ENCODE assay signal across 11 mouse cellular contexts in genomic region chr1:153095826-153096727, GRCm38 (mm10).
DNase-seq lines count a peak whose midpoint lies in the region; ATAC-seq lines count a peak whose summit lies in the region.
"Had no signal": no experiment of that assay in that cellular context is flagged by ENCODE, and none has a peak within 500 bp of the region (broad histone marks: within the 10 kb centered on the region; RNA-seq: fewer than 3 reads in every experiment).

No protein-coding gene starts in this region.

- DNase-seq in kidney, adult 9 months, result no peak
- DNase-seq in R1 (ENCODE audit: low read depth, low spot score), result peak; percentile 91
- DNase-seq in embryonic facial prominence, embryonic 11.5 days (ENCODE audit: low spot score), result peak; percentile 70
- DNase-seq in gastrocnemius, postnatal 25 days, result no peak
- DNase-seq in urinary bladder, postnatal 4 days (ENCODE audit: low spot score in 2 of 2), result no peak
- DNase-seq: adrenal gland, postnatal 36 days; cerebellum, postnatal 10 days; layer of hippocampus, postnatal 36 days had no signal

- no peak overlapping the region for H3K4me3 ChIP-seq in kidney, embryonic 16.5 days (ENCODE audit: low read length)
- H3K4me3 ChIP-seq in embryonic facial prominence, embryonic 11.5 days (ENCODE audit: low read depth, low read length), result no peak overlapping the region
- H3K4me3 ChIP-seq in lung, embryonic 16.5 days (ENCODE audit: low read length), result no peak overlapping the region

- ATAC-seq in kidney, embryonic 16.5 days (ENCODE audit: low FRiP score, low TSS enrichment), result peak; percentile 50; the same call in 1 of the 2 replicates
- 0 out of 2 replicates have a peak, but pooled peaks have one; percentile 16 for ATAC-seq in embryonic facial prominence, embryonic 11.5 days (replicated peaks; ENCODE audit: insufficient number of reproducible peaks, low FRiP score, low TSS enrichment, low read depth)
- peak; percentile 59 for ATAC-seq in lung, embryonic 16.5 days (ENCODE audit: low read depth)

- H3K27ac ChIP-seq in kidney, embryonic 16.5 days (ENCODE audit: low read length), result peak overlapping the region; percentile 45
- H3K27ac ChIP-seq in embryonic facial prominence, embryonic 11.5 days (replicated peaks; ENCODE audit: low read depth, low read length), result peak overlapping the region; percentile 13
- peak overlapping the region; percentile 86 for H3K27ac ChIP-seq in lung, embryonic 16.5 days (ENCODE audit: low read length)

- 16% methylated on average over 16 of the region's 16 CpGs for WGBS in kidney, embryonic 16.5 days
- 9% methylated on average over 16 of the region's 16 CpGs for WGBS in embryonic facial prominence, embryonic 11.5 days
- 22% methylated on average over 16 of the region's 16 CpGs for WGBS in lung, embryonic 16.5 days

- no peaks in the 10 kb centered on the region for H3K36me3 ChIP-seq in kidney, embryonic 16.5 days (ENCODE audit: insufficient read depth, low read length)
- no peaks in the 10 kb centered on the region for H3K36me3 ChIP-seq in embryonic facial prominence, embryonic 11.5 days (replicated peaks; ENCODE audit: control insufficient read depth, insufficient read depth, low read depth, low read length)
- H3K36me3 ChIP-seq in lung, embryonic 16.5 days (ENCODE audit: control insufficient read depth, insufficient read depth, low read length), result no peaks in the 10 kb centered on the region

- H3K4me2 ChIP-seq in kidney, embryonic 16.5 days (replicated peaks; ENCODE audit: low read depth, low read length), result no peak overlapping the region
- H3K4me2 ChIP-seq in embryonic facial prominence, embryonic 11.5 days (ENCODE audit: low read depth, low read length), result no peak overlapping the region
- peak overlapping the region; percentile 11; the same call in 1 of the 2 replicates for H3K4me2 ChIP-seq in lung, embryonic 16.5 days (ENCODE audit: low read depth, low read length)
- H3K4me2 ChIP-seq: liver, embryonic 11.5 days had no signal

- H3K9ac ChIP-seq in kidney, embryonic 16.5 days (replicated peaks; ENCODE audit: low read length), result no peak overlapping the region
- no peak overlapping the region for H3K9ac ChIP-seq in embryonic facial prominence, embryonic 11.5 days (replicated peaks; ENCODE audit: low read length)
- H3K9ac ChIP-seq in lung, embryonic 16.5 days (ENCODE audit: low read length), result no peak overlapping the region

- H3K4me1 ChIP-seq in kidney, embryonic 16.5 days (ENCODE audit: insufficient read depth, low read length), result peaks cover 22% of the 10 kb centered on the region
- H3K4me1 ChIP-seq in embryonic facial prominence, embryonic 11.5 days (ENCODE audit: control insufficient read depth, insufficient read depth, low read length), result peaks cover 3% of the 10 kb centered on the region
- peaks cover 38% of the 10 kb centered on the region for H3K4me1 ChIP-seq in lung, embryonic 16.5 days (replicated peaks; ENCODE audit: control insufficient read depth, insufficient read depth, low read length)

- no peaks in the 10 kb centered on the region for H3K9me3 ChIP-seq in kidney, embryonic 16.5 days (ENCODE audit: low read length)
- no peaks in the 10 kb centered on the region for H3K9me3 ChIP-seq in embryonic facial prominence, embryonic 11.5 days (replicated peaks; ENCODE audit: control insufficient read depth, low read length)
- H3K9me3 ChIP-seq in lung, embryonic 16.5 days (ENCODE audit: control insufficient read depth, low read length), result no peaks in the 10 kb centered on the region

- no peaks in the 10 kb centered on the region for H3K27me3 ChIP-seq in kidney, embryonic 16.5 days (ENCODE audit: insufficient read depth, low read length)
- no peaks in the 10 kb centered on the region for H3K27me3 ChIP-seq in embryonic facial prominence, embryonic 11.5 days (ENCODE audit: control insufficient read depth, insufficient read depth, low read length)
- no peaks in the 10 kb centered on the region for H3K27me3 ChIP-seq in lung, embryonic 16.5 days (ENCODE audit: control insufficient read depth, insufficient read depth, low read depth, low read length)

Comparison
In these comparisons a context has a peak if more than half of its experiments do, and no peak if none do; other contexts are left out.
1. H3K27ac ChIP-seq: peak in every context shown above with its lines; median percentile 86 in lung, embryonic 16.5 days; 45 in kidney, embryonic 16.5 days; 13 in embryonic facial prominence, embryonic 11.5 days.
2. DNase-seq: peak in R1 (single experiment) and embryonic facial prominence, embryonic 11.5 days (single experiment); none in kidney, adult 9 months (single experiment), gastrocnemius, postnatal 25 days (single experiment) and urinary bladder, postnatal 4 days (0 of 2).
3. Peak in every context shown above with its lines, with median percentiles within 50 percentile points of each other: ATAC-seq.